Mouse (Mus musculus): ENCODE results near the gene Wwc2. TPM values are rescaled to one million over a fixed set of nuclear protein-coding genes. Genes with fewer than 3 reads are reported as not detected.
"Not testable (repeated sequence)": the region's sequence is repeated elsewhere in the genome, so short reads cannot be mapped to it uniquely, and the experiment has no call there.

Gene Wwc2
- polyA plus RNA-seq, 1 experiment, result 0.04 TPM

DNA sequence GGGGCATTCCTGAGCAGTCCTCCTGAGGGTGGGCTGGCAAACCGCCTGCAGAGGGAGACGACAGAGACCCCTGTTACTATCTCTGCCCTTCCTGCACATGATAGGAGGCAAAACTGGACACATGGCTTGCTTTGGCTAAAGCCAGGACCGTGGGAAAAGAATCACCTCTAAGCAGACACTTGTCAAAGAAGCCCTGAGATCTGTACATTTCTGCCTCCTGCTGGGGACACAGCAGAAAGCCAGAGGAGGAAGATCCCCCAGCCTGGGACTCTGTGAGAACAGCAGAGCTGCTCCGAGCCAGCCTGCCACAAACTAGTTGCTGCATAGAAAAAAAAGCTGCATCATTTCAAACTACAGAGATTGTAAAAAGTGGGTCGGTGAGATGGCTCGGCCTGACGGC is 147.7 kb downstream of the Wwc2 start:
- no peaks in the 10 kb centered on the region for H3K4me1 ChIP-seq (ENCODE audit: control insufficient read depth)
- H3K27me3 ChIP-seq (ENCODE audit: control insufficient read depth), result no peaks in the 10 kb centered on the region
- no peaks in the 10 kb centered on the region for H3K9me3 ChIP-seq (ENCODE audit: control insufficient read depth, low read length)
- no peak overlapping the region for H3K4me3 ChIP-seq (replicated peaks)
- no peak for TF ChIP-seq GATA1 (IDR thresholded peaks at IDR 0.05; ENCODE audit: low read length)
- TF ChIP-seq TAL1 (IDR thresholded peaks at IDR 0.05; ENCODE audit: low read length), result no peak
- H3K36me3 ChIP-seq (ENCODE audit: control insufficient read depth), result peaks cover 11% of the 10 kb centered on the region; the same call in 1 of the 2 replicates

DNA sequence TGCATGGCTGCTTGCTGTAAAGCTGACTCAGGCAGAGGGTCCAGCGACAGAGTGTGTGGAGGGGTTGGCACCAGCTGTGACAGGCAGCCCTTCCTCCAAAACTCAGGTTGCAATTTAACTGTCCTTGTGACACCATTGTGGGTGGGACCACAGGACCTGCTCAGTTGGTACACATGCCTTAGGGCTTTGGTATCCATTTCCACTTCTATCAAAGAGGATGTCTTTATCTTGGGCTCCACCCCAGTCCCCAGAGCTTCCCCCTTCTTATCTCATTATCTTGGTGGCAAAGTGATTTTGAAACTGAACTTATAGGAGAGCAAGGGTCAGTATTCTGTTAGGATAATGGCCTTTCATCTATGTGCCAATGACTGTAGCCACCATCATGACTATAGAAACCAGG is 156.8 kb downstream of the Wwc2 start:
- Histone ChIP-seq H3K4me1 (ENCODE audit: control insufficient read depth) (no peaks in the 10 kb centered on the region), H3K4me3 (replicated peaks) (no peak overlapping the region), H3K9me3 (ENCODE audit: control insufficient read depth, low read length) (no peaks in the 10 kb centered on the region), H3K36me3 (ENCODE audit: control insufficient read depth) (no peaks in the 10 kb centered on the region; the same call in 1 of the 2 replicates), H3K27me3 (ENCODE audit: control insufficient read depth) (no peaks in the 10 kb centered on the region)
- TF ChIP-seq GATA1 (IDR thresholded peaks at IDR 0.05; ENCODE audit: low read length) (no peak), TAL1 (IDR thresholded peaks at IDR 0.05; ENCODE audit: low read length) (no peak)

DNA sequence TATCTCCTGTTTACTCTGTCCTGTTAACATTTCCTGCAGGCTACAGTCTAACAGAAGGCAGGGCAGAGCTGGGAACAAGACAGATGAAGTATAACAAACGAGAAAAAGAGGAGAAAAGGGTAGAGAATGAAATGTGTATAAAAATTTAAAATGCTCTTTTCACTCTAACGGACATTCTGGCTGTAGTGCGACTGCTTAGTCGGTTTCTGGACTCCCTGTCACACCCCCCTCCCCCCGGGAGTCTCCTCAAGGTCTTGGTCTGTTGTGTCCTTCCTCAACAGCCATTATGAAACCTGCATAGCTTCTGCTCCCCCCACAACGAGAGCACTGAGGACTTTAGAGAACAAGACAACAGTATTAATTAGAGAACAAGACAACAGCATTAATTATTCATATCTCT is 158.1 kb downstream of the Wwc2 start:
- H3K4me3 ChIP-seq (replicated peaks), result no peak overlapping the region
- H3K9me3 ChIP-seq (ENCODE audit: control insufficient read depth, low read length), result no peaks in the 10 kb centered on the region
- no peaks in the 10 kb centered on the region for H3K4me1 ChIP-seq (ENCODE audit: control insufficient read depth)
- no peaks in the 10 kb centered on the region; the same call in 1 of the 2 replicates for H3K36me3 ChIP-seq (ENCODE audit: control insufficient read depth)
- TF ChIP-seq TAL1 (IDR thresholded peaks at IDR 0.05; ENCODE audit: low read length), result no peak
- TF ChIP-seq GATA1 (IDR thresholded peaks at IDR 0.05; ENCODE audit: low read length), result no peak
- no peaks in the 10 kb centered on the region for H3K27me3 ChIP-seq (ENCODE audit: control insufficient read depth)

DNA sequence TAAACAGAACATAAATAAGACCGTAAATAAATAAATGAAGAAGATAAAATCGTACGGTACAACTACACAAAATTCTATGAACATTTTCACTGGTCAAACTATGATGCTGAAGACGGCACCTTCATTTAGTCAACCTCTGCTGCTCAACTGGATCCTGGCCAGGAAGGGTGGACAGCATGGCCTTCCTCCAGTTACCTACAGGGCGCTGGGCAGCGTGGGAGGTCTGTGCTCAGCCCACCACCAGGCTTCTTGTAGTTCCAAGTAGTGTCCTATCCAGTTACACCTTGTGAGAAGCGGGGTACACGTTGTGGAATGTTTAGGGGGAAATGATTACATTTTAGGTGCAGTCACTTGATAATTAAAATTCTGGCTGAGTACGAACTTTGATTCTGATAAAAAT is 163.8 kb downstream of the Wwc2 start:
- TF ChIP-seq TAL1 (IDR thresholded peaks at IDR 0.05; ENCODE audit: low read length) (no peak), GATA1 (IDR thresholded peaks at IDR 0.05; ENCODE audit: low read length) (no peak)
- H3K4me1 ChIP-seq (ENCODE audit: control insufficient read depth), result no peaks in the 10 kb centered on the region
- H3K27me3 ChIP-seq (ENCODE audit: control insufficient read depth), result no peaks in the 10 kb centered on the region
- no peaks in the 10 kb centered on the region for H3K9me3 ChIP-seq (ENCODE audit: control insufficient read depth, low read length)
- H3K36me3 ChIP-seq (ENCODE audit: control insufficient read depth), result no peaks in the 10 kb centered on the region; the same call in 1 of the 2 replicates
- H3K4me3 ChIP-seq (replicated peaks), result no peak overlapping the region

DNA sequence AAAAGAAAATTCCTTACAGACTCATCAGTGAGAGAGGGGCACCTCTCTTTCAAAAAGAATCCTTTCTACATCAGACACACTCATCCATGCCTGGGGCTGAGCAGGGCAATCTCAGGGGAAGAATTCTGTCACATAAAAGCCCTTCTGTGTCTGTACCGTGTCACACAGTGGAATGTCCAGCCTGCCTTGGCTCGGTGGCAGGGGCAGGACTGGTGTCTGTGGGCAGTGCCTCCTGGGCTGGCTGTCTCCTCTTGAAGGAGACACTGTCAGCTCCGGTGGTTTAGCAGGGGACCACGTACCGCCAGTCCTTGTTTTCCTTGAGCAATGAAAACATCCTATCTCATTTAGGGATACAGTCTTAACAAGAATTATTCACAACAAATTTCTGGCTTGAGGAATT is 165.1 kb downstream of the Wwc2 start:
- H3K4me3 ChIP-seq (replicated peaks), result no peak overlapping the region
- H3K9me3 ChIP-seq (ENCODE audit: control insufficient read depth, low read length), result no peaks in the 10 kb centered on the region
- H3K27me3 ChIP-seq (ENCODE audit: control insufficient read depth), result no peaks in the 10 kb centered on the region
- H3K4me1 ChIP-seq (ENCODE audit: control insufficient read depth), result no peaks in the 10 kb centered on the region
- H3K36me3 ChIP-seq (ENCODE audit: control insufficient read depth), result no peaks in the 10 kb centered on the region; the same call in 1 of the 2 replicates
- TF ChIP-seq TAL1 (IDR thresholded peaks at IDR 0.05; ENCODE audit: low read length) (no peak), GATA1 (IDR thresholded peaks at IDR 0.05; ENCODE audit: low read length) (no peak)

DNA sequence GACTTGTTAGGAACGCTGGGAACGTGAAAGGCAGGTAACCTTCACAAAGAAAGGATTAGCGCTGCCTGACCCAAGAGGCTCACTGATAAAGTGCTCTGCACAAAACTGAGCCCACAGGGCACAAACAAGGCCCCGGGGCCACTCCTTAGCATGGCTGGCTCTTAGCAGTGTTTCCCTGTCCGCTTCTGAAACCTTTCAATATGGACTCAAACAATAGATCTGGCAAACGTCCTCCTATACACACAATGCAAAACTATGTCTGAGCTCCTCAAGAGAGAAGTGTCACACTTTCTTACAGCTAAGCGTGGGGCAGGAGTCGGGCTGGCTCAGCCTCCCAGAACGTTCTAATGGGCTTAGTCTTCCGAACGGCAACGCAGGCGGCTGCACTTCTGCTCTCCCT is 166.5 kb downstream of the Wwc2 start, which contains the start of gene Cldn22:
Gene Cldn22, plus strand, starts transcription at position 301 of the 400 bp plus-strand sequence.
- Histone ChIP-seq H3K27me3 (ENCODE audit: control insufficient read depth) (no peaks in the 10 kb centered on the region), H3K9me3 (ENCODE audit: control insufficient read depth, low read length) (no peaks in the 10 kb centered on the region), H3K4me3 (replicated peaks) (no peak within 1 kb of the TSS), H3K4me1 (ENCODE audit: control insufficient read depth) (no peaks in the 10 kb centered on the region), H3K36me3 (ENCODE audit: control insufficient read depth) (no peaks in the 10 kb centered on the region; the same call in 1 of the 2 replicates)
- TF ChIP-seq TAL1 (IDR thresholded peaks at IDR 0.05; ENCODE audit: low read length) (no peak), GATA1 (IDR thresholded peaks at IDR 0.05; ENCODE audit: low read length) (no peak)

DNA sequence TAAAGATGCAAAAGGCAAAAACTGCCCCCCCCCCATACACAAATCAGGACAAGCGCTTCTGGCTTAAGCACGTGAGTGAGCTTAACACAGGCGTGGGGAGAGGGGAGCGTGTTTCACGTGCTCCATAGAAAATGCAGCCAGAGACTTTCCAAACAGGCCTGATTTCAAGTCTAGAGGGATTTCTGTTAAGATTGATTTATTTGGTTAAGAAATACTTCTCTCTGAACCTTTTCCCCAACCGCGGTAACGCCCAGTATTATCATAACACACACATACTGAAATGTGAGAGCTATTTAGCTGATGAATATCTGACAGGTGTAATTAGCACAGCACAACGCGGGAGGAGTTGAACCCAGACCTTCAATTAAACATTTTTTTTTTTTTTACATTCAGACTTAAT is 166.9 kb downstream of the Wwc2 start:
- Histone ChIP-seq H3K4me1 (ENCODE audit: control insufficient read depth) (no peaks in the 10 kb centered on the region), H3K9me3 (ENCODE audit: control insufficient read depth, low read length) (no peaks in the 10 kb centered on the region), H3K36me3 (ENCODE audit: control insufficient read depth) (no peaks in the 10 kb centered on the region; the same call in 1 of the 2 replicates), H3K4me3 (replicated peaks) (no peak overlapping the region), H3K27me3 (ENCODE audit: control insufficient read depth) (no peaks in the 10 kb centered on the region)
- TF ChIP-seq TAL1 (IDR thresholded peaks at IDR 0.05; ENCODE audit: low read length), result no peak
- no peak for TF ChIP-seq GATA1 (IDR thresholded peaks at IDR 0.05; ENCODE audit: low read length)

DNA sequence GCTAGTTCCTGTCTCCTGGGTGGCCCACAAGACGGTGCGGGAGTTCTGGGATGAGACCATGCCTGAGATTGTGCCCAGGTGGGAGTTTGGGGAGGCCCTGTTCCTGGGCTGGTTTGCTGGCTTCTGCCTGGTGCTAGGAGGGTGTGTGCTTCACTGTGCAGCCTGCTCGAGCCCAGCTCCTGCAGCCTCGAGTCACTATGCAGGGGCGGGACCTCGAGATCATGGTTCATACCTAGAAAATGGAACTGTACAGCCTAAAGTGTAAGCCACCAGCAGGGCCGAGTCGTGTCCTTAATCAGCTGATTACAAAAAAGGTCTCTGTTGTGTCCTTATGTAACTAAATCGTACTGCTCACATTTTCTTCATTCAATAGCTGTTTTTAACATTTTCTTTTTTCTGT is 168.2 kb downstream of the Wwc2 start:
- not testable (repeated sequence) for H3K27me3 ChIP-seq (ENCODE audit: control insufficient read depth); H3K36me3 ChIP-seq (ENCODE audit: control insufficient read depth); H3K9me3 ChIP-seq (ENCODE audit: control insufficient read depth, low read length); H3K4me3 ChIP-seq (replicated peaks); H3K4me1 ChIP-seq (ENCODE audit: control insufficient read depth)

DNA sequence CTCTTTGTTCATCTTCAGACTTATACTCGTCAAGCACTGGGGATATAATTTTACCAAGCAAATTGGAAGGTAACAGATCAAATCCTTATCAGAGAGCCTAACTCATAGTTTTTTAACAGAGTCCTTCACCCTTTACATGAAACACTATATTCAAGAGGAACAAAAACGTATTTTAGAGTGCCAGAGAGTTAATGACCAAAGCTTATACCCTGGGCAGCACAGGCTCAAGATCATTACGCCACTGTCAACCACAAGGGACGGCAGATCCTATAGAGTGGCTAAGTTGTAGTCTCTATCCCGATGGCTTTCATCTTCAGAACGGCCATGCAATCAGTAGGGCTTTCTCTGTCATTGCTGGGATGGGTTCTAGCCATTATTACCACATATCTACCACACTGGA is 168.9 kb downstream of the Wwc2 start, which contains the start of gene Cldn24:
Gene Cldn24, plus strand, starts transcription at position 301 of the 400 bp plus-strand sequence.
- H3K9me3 ChIP-seq (ENCODE audit: control insufficient read depth, low read length), result no peaks in the 10 kb centered on the region
- no peak for TF ChIP-seq GATA1 (IDR thresholded peaks at IDR 0.05; ENCODE audit: low read length)
- TF ChIP-seq TAL1 (IDR thresholded peaks at IDR 0.05; ENCODE audit: low read length), result no peak
- no peaks in the 10 kb centered on the region for H3K4me1 ChIP-seq (ENCODE audit: control insufficient read depth)
- no peak within 1 kb of the TSS for H3K4me3 ChIP-seq (replicated peaks)
- H3K27me3 ChIP-seq (ENCODE audit: control insufficient read depth), result no peaks in the 10 kb centered on the region
- H3K36me3 ChIP-seq (ENCODE audit: control insufficient read depth), result no peaks in the 10 kb centered on the region

Measured in erythroblast, embryonic 14.5 days (primary cell).